Mouse (Mus musculus) hindbrain, embryonic 11.5 days (tissue): ENCODE measurements at regions not wholly inside any gene's neighbourhood (a gene's known extent, or its start where the extent isn't known, plus 50 kb on each side); places are given as distances from the start of the nearest gene placed in this dataset.

ENCODE experiments used
- ATAC-seq: fragments of 200-750 bp; cut with Nextera tagmentation; 2 replicates; pipeline ENCODE4 v1.8.0; 2017; ENCODE audit warnings: mild to moderate bottlenecking, moderate TSS enrichment, moderate library complexity; ENCODE audit not compliant: low FRiP score
- DNase-seq: peaks from one replicate; pipeline ENCODE4 v3.0.0-alpha.2; 2015; ENCODE audit warnings: low spot score
- H3K27ac ChIP-seq: fragments of 300-500 bp; sonication (generic); 2 replicates; pipeline ENCODE4 v1.5.1; 2014; ENCODE audit warnings: mild to moderate bottlenecking, low read depth, low read length
- H3K27me3 ChIP-seq: fragments of 300-500 bp; sonication (generic); 2 replicates; pipeline ENCODE4 v1.6.1; 2014; ENCODE audit warnings: mild to moderate bottlenecking, low read length, moderate library complexity, mixed read lengths; ENCODE audit not compliant: control insufficient read depth, insufficient read depth
- H3K36me3 ChIP-seq: fragments of 300-500 bp; sonication (generic); 2 replicates; pipeline ENCODE4 v1.6.1; 2014; ENCODE audit warnings: mild to moderate bottlenecking, low read length, moderate library complexity, mixed read lengths; ENCODE audit not compliant: control insufficient read depth, insufficient read depth
- H3K4me1 ChIP-seq: fragments of 300-500 bp; sonication (generic); replicated peaks from 2 replicates; pipeline ENCODE4 v1.6.1; 2014; ENCODE audit warnings: low read length, mixed read lengths; ENCODE audit not compliant: control insufficient read depth, insufficient read depth
- H3K4me2 ChIP-seq: fragments of 300-500 bp; sonication (generic); replicated peaks from 2 replicates; pipeline ENCODE4 v1.6.1; 2014; ENCODE audit warnings: mild to moderate bottlenecking, low read depth, low read length
- H3K4me3 ChIP-seq: fragments of 300-500 bp; sonication (generic); 2 replicates; pipeline ENCODE4 v1.5.1; 2014; ENCODE audit warnings: low read depth, low read length
- H3K9ac ChIP-seq: fragments of 300-500 bp; sonication (generic); 2 replicates; pipeline ENCODE4 v1.6.1; 2014; ENCODE audit warnings: low read depth, low read length
- H3K9me3 ChIP-seq: fragments of 300-500 bp; sonication (generic); 2 replicates; pipeline ENCODE4 v1.6.1; 2016; ENCODE audit warnings: low read length; ENCODE audit not compliant: control insufficient read depth
- WGBS: fragments of 180-500 bp; shearing (Covaris S2); extraction: QIAGEN DNeasy Blood & Tissue Kit; methylation state at CpG from one replicate; pipeline ENCODE4 v1.1.7; 2014; 5-methylcytosine and 5-hydroxymethylcytosine counted together

GRCm38 (mm10) chr10:104255250-104255649, 61.4 kb downstream of the Gm4340 start:
- no peak overlapping the region for H3K4me2 ChIP-seq
- no peaks in the 10 kb centered on the region for H3K36me3 ChIP-seq
- H3K4me1 ChIP-seq: no peaks in the 10 kb centered on the region
- no peak overlapping the region for H3K4me3 ChIP-seq
- no peak overlapping the region for H3K27ac ChIP-seq
- H3K27me3 ChIP-seq: no peaks in the 10 kb centered on the region
- H3K9me3 ChIP-seq: no peaks in the 10 kb centered on the region
- DNase-seq (no peak), ATAC-seq (no peak)
- 90% methylated on average over 2 of the region's 2 CpGs for WGBS
- H3K9ac ChIP-seq: no peak overlapping the region

DNA sequence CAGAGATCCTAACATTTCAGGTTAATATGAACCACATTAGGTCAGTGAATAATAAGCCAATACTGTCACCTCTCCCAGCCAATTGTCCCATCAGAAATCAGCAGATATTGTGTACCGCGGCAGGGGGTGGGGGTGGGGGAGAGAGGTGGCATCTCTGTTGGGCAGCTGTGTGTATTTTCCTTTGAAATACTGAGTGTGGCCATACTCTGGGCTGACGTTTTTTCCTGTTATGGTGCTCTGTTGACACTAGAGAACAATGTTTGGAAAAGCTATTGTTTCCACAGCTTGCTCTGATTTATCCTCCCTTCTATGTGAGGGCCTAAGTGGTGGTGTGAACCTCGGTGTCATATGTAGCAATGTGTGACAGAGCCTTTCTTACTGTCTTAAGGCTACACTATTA, 81.0 kb downstream of the Gm4340 start:
- Histone ChIP-seq H3K9ac (no peak overlapping the region), H3K27ac (no peak overlapping the region), H3K9me3 (no peaks in the 10 kb centered on the region), H3K4me3 (no peak overlapping the region), H3K27me3 (no peaks in the 10 kb centered on the region), H3K36me3 (no peaks in the 10 kb centered on the region), H3K4me1 (no peaks in the 10 kb centered on the region), H3K4me2 (no peak overlapping the region)
- DNase-seq (no peak), ATAC-seq (peak; percentile 33; the same call in 1 of the 2 replicates)
- WGBS: 53% methylated on average over 4 of the region's 4 CpGs

GRCm38 (mm10) chr10:104299146-104299545, 105.3 kb downstream of the Gm4340 start:
- Histone ChIP-seq H3K9me3 (no peaks in the 10 kb centered on the region), H3K4me3 (no peak overlapping the region), H3K4me1 (no peaks in the 10 kb centered on the region), H3K9ac (no peak overlapping the region), H3K27me3 (no peaks in the 10 kb centered on the region), H3K36me3 (no peaks in the 10 kb centered on the region), H3K4me2 (no peak overlapping the region), H3K27ac (no peak overlapping the region)
- DNase-seq (no peak), ATAC-seq (no peak)
- WGBS: 90% methylated on average over 4 of the region's 4 CpGs
